In the genomic region with DNA sequence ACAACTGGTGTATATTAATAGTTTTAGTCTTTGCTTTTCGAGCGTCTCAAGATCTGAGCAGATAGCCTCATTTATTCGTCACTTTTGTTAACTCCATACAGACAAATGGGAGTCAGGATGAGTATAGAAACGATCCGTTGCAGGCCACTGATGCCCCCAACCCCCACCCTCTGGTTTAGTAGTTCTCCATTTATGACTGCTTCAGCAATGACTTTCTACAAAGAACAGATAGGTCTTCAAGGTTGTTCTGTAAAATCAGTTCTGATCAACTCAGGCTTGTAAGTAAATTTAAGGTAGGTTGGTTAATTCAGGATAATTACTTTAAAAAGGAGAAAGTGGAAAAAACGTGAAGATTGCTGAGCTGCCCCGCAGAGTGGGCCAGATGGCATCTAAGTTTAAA, we compare ENCODE assay signal across 8 mouse cellular contexts. TPM values are rescaled to one million over a fixed set of nuclear protein-coding genes. Genes with fewer than 3 reads are reported as not detected.
A peak's percentile ranks its signal among the peaks of the same experiment; 100 is the strongest.
DNase-seq lines count a peak whose midpoint lies in the region; ATAC-seq and TF ChIP-seq lines count a peak whose summit lies in the region.

No protein-coding gene starts in this region.

- H3K4me1 ChIP-seq in cerebellum, adult 2 months (ENCODE audit: control insufficient read depth, insufficient read depth, low read length): no peaks in the 10 kb centered on the region
- H3K4me1 ChIP-seq in thymus, adult 2 months (replicated peaks; ENCODE audit: control insufficient read depth, insufficient read depth, low read length): no peaks in the 10 kb centered on the region
- H3K4me1 ChIP-seq in limb, embryonic 15.5 days: peaks cover 5% of the 10 kb centered on the region; the same call in 1 of the 2 replicates

- H3K27me3 ChIP-seq in cerebellum, adult 2 months (ENCODE audit: control insufficient read depth, insufficient read depth, low read length): no peaks in the 10 kb centered on the region
- H3K27me3 ChIP-seq in thymus, adult 2 months (ENCODE audit: control insufficient read depth, insufficient read depth, low read length): no peaks in the 10 kb centered on the region
- H3K27me3 ChIP-seq in limb, embryonic 15.5 days: no peaks in the 10 kb centered on the region

- TF ChIP-seq CTCF in cerebellum, adult 2 months (IDR thresholded peaks at IDR 0.05; ENCODE audit: borderline replicate concordance, insufficient read depth, low read depth, low read length): no peak
- TF ChIP-seq CTCF in thymus, adult 2 months (IDR thresholded peaks at IDR 0.05; ENCODE audit: borderline replicate concordance, control insufficient read depth, extremely low read depth, insufficient read depth, low read length, poor library complexity): no peak

- no peak for TF ChIP-seq POLR2A in cerebellum, adult 2 months (IDR thresholded peaks at IDR 0.05; ENCODE audit: borderline replicate concordance, insufficient read depth, low read length)
- no peak for TF ChIP-seq POLR2A in thymus, adult 2 months (IDR thresholded peaks at IDR 0.05; ENCODE audit: control insufficient read depth, extremely low read depth, insufficient read depth, low read length, poor library complexity)

- H3K27ac ChIP-seq in cerebellum, adult 2 months (ENCODE audit: insufficient read depth, low read length): no peak overlapping the region
- H3K27ac ChIP-seq in thymus, adult 2 months (ENCODE audit: control insufficient read depth, insufficient read depth, low read length): no peak overlapping the region
- H3K27ac ChIP-seq in limb, embryonic 15.5 days: no peak overlapping the region

- H3K4me2 ChIP-seq in limb, embryonic 15.5 days: peak overlapping the region; percentile 61

- H3K36me3 ChIP-seq in thymus, adult 2 months (ENCODE audit: control insufficient read depth, insufficient read depth, low read length): no peaks in the 10 kb centered on the region
- H3K36me3 ChIP-seq in limb, embryonic 15.5 days: no peaks in the 10 kb centered on the region

- no peaks in the 10 kb centered on the region for H3K9me3 ChIP-seq in limb, embryonic 15.5 days

- H3K4me3 ChIP-seq in cerebellum, adult 2 months (replicated peaks; ENCODE audit: insufficient read depth, low read depth, low read length): peak overlapping the region; percentile 33
- no peak overlapping the region for H3K4me3 ChIP-seq in thymus, adult 2 months (ENCODE audit: control insufficient read depth, insufficient read depth, low read length)
- peak overlapping the region; percentile 81 for H3K4me3 ChIP-seq in limb, embryonic 15.5 days

- no peak overlapping the region for H3K9ac ChIP-seq in limb, embryonic 15.5 days

- 52% methylated on average over 7 of the region's 7 CpGs for WGBS in cerebellum, adult 2 months
- WGBS in thymus, adult 2 months: 80% methylated on average over 7 of the region's 7 CpGs
- 64% methylated on average over 7 of the region's 7 CpGs for WGBS in limb, embryonic 15.5 days

- ATAC-seq in limb, embryonic 15.5 days (ENCODE audit: insufficient number of reproducible peaks, low FRiP score, low TSS enrichment, low read depth): no peak

- DNase-seq in cerebellum, adult 2 months: no peak
- DNase-seq in cerebellum, adult 11 months: no peak
- peak; percentile 13 for DNase-seq in thymus, adult 2 months
- no peak for DNase-seq in thymus, postnatal 36 days
- DNase-seq in urinary bladder, postnatal 36 days (ENCODE audit: low spot score in 2 of 2): no peak
- no peak for DNase-seq in embryo, embryonic 10.5 days (ENCODE audit: low spot score)
- no peak for DNase-seq in frontal cortex, postnatal 36 days (ENCODE audit: low spot score in 2 of 2)

RNA-seq across cellular contexts. Expression of a gene that starts 1.0 kb away (rescaled TPM):
- polyA plus RNA-seq in cerebellum, adult 2 months (2012; rRNA removed): 10.5 and 12.9 TPM in 2 replicates
- 4.3 and 4.5 TPM in 2 replicates for polyA plus RNA-seq in thymus, adult 2 months (2012; rRNA removed)
- polyA plus RNA-seq in limb, embryonic 15.5 days (2015; fragmentation: Nextera tagmentation; extraction: Ambion mirVana): 12.1 and 13.1 TPM in 2 replicates

RNA-seq across cellular contexts. Expression of a gene that starts 20.2 kb away (rescaled TPM):
- 0.02 TPM in 1 of 2 replicates, not detected in the other for polyA plus RNA-seq in cerebellum, adult 2 months (2012; rRNA removed)
- polyA plus RNA-seq in thymus, adult 2 months (2012; rRNA removed): 0.51 and 2.0 TPM in 2 replicates
- 1.7 and 2.1 TPM in 2 replicates for polyA plus RNA-seq in limb, embryonic 15.5 days (2015; fragmentation: Nextera tagmentation; extraction: Ambion mirVana)
